Mouse (Mus musculus) heart, embryonic 14.5 days (tissue): Measurements from ENCODE around the gene 1700020D05Rik. TPM values are rescaled to one million over a fixed set of nuclear protein-coding genes. Genes with fewer than 3 reads are reported as not detected.

Experiments used
- ATAC-seq: fragments of 200-750 bp; cut with Nextera tagmentation; 2 replicates; pipeline ENCODE4 v1.8.0; 2017; ENCODE audit warnings: low read depth, moderate TSS enrichment; ENCODE audit not compliant: insufficient number of reproducible peaks, insufficient read depth, low FRiP score
- H3K27ac ChIP-seq, 2 experiments: fragments of 200-500 bp in 1 of 2; fragments of 300-500 bp in 1 of 2; sonication (generic) in 1 of 2; replicated peaks in 1 of 2; 2 replicates each; pipeline ENCODE4 v1.5.1; 2012 to 2014; ENCODE audit warnings: low read depth in 2 of 2, low read length in 2 of 2, control low read depth in 1 of 2, mild to moderate bottlenecking in 1 of 2, mixed read lengths in 1 of 2; ENCODE audit not compliant: control insufficient read depth in 1 of 2, insufficient read depth in 1 of 2
- H3K27me3 ChIP-seq: fragments of 300-500 bp; sonication (generic); 2 replicates; pipeline ENCODE4 v1.6.1; 2014; ENCODE audit warnings: mild to moderate bottlenecking, low read length, control low read depth; ENCODE audit not compliant: control insufficient read depth, insufficient read depth
- H3K36me3 ChIP-seq: fragments of 300-500 bp; sonication (generic); 2 replicates; pipeline ENCODE4 v1.6.1; 2014; ENCODE audit warnings: mild to moderate bottlenecking, control low read depth, low read length, mixed read lengths; ENCODE audit not compliant: control insufficient read depth, insufficient read depth
- H3K4me1 ChIP-seq, 2 experiments: fragments of 200-500 bp in 1 of 2; fragments of 300-500 bp in 1 of 2; sonication (generic) in 1 of 2; 2 replicates each; pipeline ENCODE4 v1.6.1; 2012 to 2014; ENCODE audit warnings: low read length in 2 of 2, control low read depth in 1 of 2, mixed read lengths in 1 of 2; ENCODE audit not compliant: control insufficient read depth in 2 of 2, insufficient read depth in 2 of 2
- H3K4me2 ChIP-seq: fragments of 300-500 bp; sonication (generic); 2 replicates; pipeline ENCODE4 v1.6.1; 2014; ENCODE audit warnings: mild to moderate bottlenecking, low read length
- H3K4me3 ChIP-seq, 2 experiments: fragments of 200-500 bp in 1 of 2; fragments of 300-500 bp in 1 of 2; sonication (generic) in 1 of 2; 2 replicates each; pipeline ENCODE4 v1.5.1; 2012 to 2014; ENCODE audit warnings: low read length in 2 of 2, mild to moderate bottlenecking in 2 of 2, control low read depth in 1 of 2, low read depth in 1 of 2, moderate library complexity in 1 of 2; ENCODE audit not compliant: control insufficient read depth in 1 of 2, insufficient read depth in 1 of 2
- H3K9ac ChIP-seq: fragments of 300-500 bp; sonication (generic); 2 replicates; pipeline ENCODE4 v1.6.1; 2014; ENCODE audit warnings: mild to moderate bottlenecking, low read length
- H3K9me3 ChIP-seq: fragments of 300-500 bp; sonication (generic); 2 replicates; pipeline ENCODE4 v1.6.1; 2016; ENCODE audit warnings: low read length, control low read depth; ENCODE audit not compliant: control insufficient read depth
- WGBS: fragments of 180-500 bp; shearing (Covaris S2); extraction: QIAGEN DNeasy Blood & Tissue Kit; methylation state at CpG from one replicate; pipeline ENCODE4 v1.1.7; 2014; 5-methylcytosine and 5-hydroxymethylcytosine counted together
- polyA plus RNA-seq: library from polyadenylated mRNA; unstranded; fragments of >200 nt; fragmentation: Nextera tagmentation; extraction: Ambion mirVana; gene quantifications from 2 replicates; pipeline ENCODE4 v1.2.1, GENCODE M21; 2014

1700020D05Rik gene
- polyA plus RNA-seq, 1 experiment from 2014 or later: 0.20 TPM

DNA sequence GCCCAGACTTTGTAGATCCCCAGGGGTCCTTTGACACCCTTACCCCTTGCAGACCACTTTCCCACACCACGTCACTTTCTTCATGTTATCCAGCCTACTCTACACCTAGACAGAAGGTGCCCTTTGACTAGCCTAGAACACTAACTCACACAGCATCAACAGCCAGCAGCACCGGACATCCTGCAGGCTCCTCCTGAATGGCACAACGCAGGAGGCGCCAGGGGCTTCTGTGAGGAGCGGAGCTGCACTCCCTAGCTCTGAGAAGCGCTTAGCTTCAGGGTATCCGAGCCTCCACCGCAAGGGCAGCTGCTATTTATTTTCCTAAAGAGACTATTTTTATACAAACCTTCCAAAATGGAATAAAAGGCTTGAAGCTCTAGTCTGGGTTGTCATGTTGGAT, 48.0 kb downstream of the 1700020D05Rik start:
- H3K27ac ChIP-seq: peak overlapping the region; percentile 58 to 94
- peaks cover 15% of the 10 kb centered on the region for H3K36me3 ChIP-seq
- no peak for ATAC-seq
- 51% methylated on average over 8 of the region's 8 CpGs for WGBS
- H3K4me3 ChIP-seq: peak overlapping the region; percentile 69 to 92
- no peaks in the 10 kb centered on the region for H3K9me3 ChIP-seq
- H3K27me3 ChIP-seq: no peaks in the 10 kb centered on the region
- peaks cover 9 to 27% of the 10 kb centered on the region in 2 experiments for H3K4me1 ChIP-seq
- peak overlapping the region; percentile 89 for H3K9ac ChIP-seq
- H3K4me2 ChIP-seq: peak overlapping the region; percentile 97

- peak overlapping the region; percentile 89 for H3K9ac ChIP-seq
- peak overlapping the region; percentile 97 for H3K4me2 ChIP-seq
- WGBS: 75% methylated on average over 12 of the region's 12 CpGs
- peak overlapping the region in 1 of 2 experiments; percentile 94; a peak in 1 of 4 replicates for H3K27ac ChIP-seq
- ATAC-seq: no peak
- H3K9me3 ChIP-seq: no peaks in the 10 kb centered on the region
- peaks cover 15% of the 10 kb centered on the region for H3K36me3 ChIP-seq
- H3K27me3 ChIP-seq: no peaks in the 10 kb centered on the region; the same call in 1 of the 2 replicates
- peak overlapping the region; percentile 69 to 92 for H3K4me3 ChIP-seq
- peaks cover 9 to 26% of the 10 kb centered on the region in 2 experiments for H3K4me1 ChIP-seq
These were observed 48.5 kb downstream of the 1700020D05Rik start for GRCm38 (mm10) chr19:5455037-5455436.

Other genes starting within 250 kb of the 1700020D05Rik start
- gene Pacs1, start 230.7 kb downstream of the 1700020D05Rik start, polyA plus RNA-seq: 20.9 TPM in 2 replicates
- gene Sf3b2, start 208.3 kb downstream of the 1700020D05Rik start, polyA plus RNA-seq: 201 and 208 TPM in 2 replicates
- gene Gal3st3, start 205.5 kb downstream of the 1700020D05Rik start, polyA plus RNA-seq: 6.4 and 6.7 TPM in 2 replicates
- gene Catsper1, start 168.0 kb downstream of the 1700020D05Rik start, polyA plus RNA-seq: not detected in 2 replicates
- 0.92 and 0.95 TPM in 2 replicates for gene Cst6, start 154.2 kb downstream of the 1700020D05Rik start, polyA plus RNA-seq
- 37.4 and 42.1 TPM in 2 replicates for gene Eif1ad, start 137.0 kb downstream of the 1700020D05Rik start, polyA plus RNA-seq
- gene Banf1, start 136.6 kb downstream of the 1700020D05Rik start, polyA plus RNA-seq: 453 and 486 TPM in 2 replicates
- gene Sart1, start 115.1 kb downstream of the 1700020D05Rik start, polyA plus RNA-seq: 39.5 and 39.6 TPM in 2 replicates
- gene Tsga10ip, start 101.3 kb downstream of the 1700020D05Rik start, polyA plus RNA-seq: 1.6 and 3.0 TPM in 2 replicates
- 154 and 178 TPM in 2 replicates for gene Drap1, start 78.8 kb downstream of the 1700020D05Rik start, polyA plus RNA-seq
- 23.7 and 35.0 TPM in 2 replicates for gene AI837181, start 78.6 kb downstream of the 1700020D05Rik start, polyA plus RNA-seq
- not detected in 2 replicates for gene Fosl1, start 56.2 kb downstream of the 1700020D05Rik start, polyA plus RNA-seq
- 9.0 and 10.4 TPM in 2 replicates for gene Ccdc85b, start 45.9 kb downstream of the 1700020D05Rik start, polyA plus RNA-seq
- 101 and 120 TPM in 2 replicates for gene Fibp, start 43.2 kb downstream of the 1700020D05Rik start, polyA plus RNA-seq
- gene Ctsw, start 35.3 kb downstream of the 1700020D05Rik start, polyA plus RNA-seq: 0.84 and 1.4 TPM in 2 replicates
- 60.8 and 68.9 TPM in 2 replicates for gene Efemp2, start 29.8 kb downstream of the 1700020D05Rik start, polyA plus RNA-seq
- 36.6 and 37.5 TPM in 2 replicates for gene Mus81, start 15.4 kb downstream of the 1700020D05Rik start, polyA plus RNA-seq
- 1,876 and 1,886 TPM in 2 replicates for gene Cfl1, start 13.3 kb downstream of the 1700020D05Rik start, polyA plus RNA-seq
- 16.5 and 17.9 TPM in 2 replicates for gene Snx32, start 6.8 kb upstream of the 1700020D05Rik start, polyA plus RNA-seq
- gene Ovol1, start 56.9 kb upstream of the 1700020D05Rik start, polyA plus RNA-seq: 0.09 TPM in 1 of 2 replicates, not detected in the other
- 2.5 and 3.0 TPM in 2 replicates for gene Ap5b1, start 64.2 kb upstream of the 1700020D05Rik start, polyA plus RNA-seq
- gene Rnaseh2c, start 98.1 kb upstream of the 1700020D05Rik start, polyA plus RNA-seq: 68.8 and 78.5 TPM in 2 replicates
- 19.7 and 20.0 TPM in 2 replicates for gene Kat5, start 106.5 kb upstream of the 1700020D05Rik start, polyA plus RNA-seq
- 35.1 and 36.9 TPM in 2 replicates for gene Rela, start 133.7 kb upstream of the 1700020D05Rik start, polyA plus RNA-seq
- 16.7 and 17.2 TPM in 2 replicates for gene Sipa1, start 159.9 kb upstream of the 1700020D05Rik start, polyA plus RNA-seq
- gene Map3k11, start 185.0 kb upstream of the 1700020D05Rik start, polyA plus RNA-seq: 16.7 and 22.4 TPM in 2 replicates
- 15.3 and 17.3 TPM in 2 replicates for gene Pcnx3, start 185.1 kb upstream of the 1700020D05Rik start, polyA plus RNA-seq
- gene Kcnk7, start 200.6 kb upstream of the 1700020D05Rik start, polyA plus RNA-seq: 0.26 and 0.27 TPM in 2 replicates
- gene Ehbp1l1, start 222.5 kb upstream of the 1700020D05Rik start, polyA plus RNA-seq: 66.5 and 67.1 TPM in 2 replicates
- 86.1 and 89.5 TPM in 2 replicates for gene Fam89b, start 225.9 kb upstream of the 1700020D05Rik start, polyA plus RNA-seq
- gene Ltbp3, start 237.1 kb upstream of the 1700020D05Rik start, polyA plus RNA-seq: 35.7 and 39.0 TPM in 2 replicates